Mouse (Mus musculus): ENCODE data around the gene Hoxb9. TPM values are rescaled to one million over a fixed set of nuclear protein-coding genes. Genes with fewer than 3 reads are reported as not detected.

The Hoxb9 gene
- polyA plus RNA-seq, 1 experiment, result 0.77 TPM

GRCm38 (mm10) chr11:96302381-96303150 lies 31.3 kb downstream of the Hoxb9 start:
- no peak overlapping the region for H3K4me3 ChIP-seq (replicated peaks; ENCODE audit: control insufficient read depth, low read depth, low read length)
- H3K4me1 ChIP-seq (ENCODE audit: control insufficient read depth, insufficient read depth, low read length), result no peaks in the 10 kb centered on the region
- no peak for TF ChIP-seq POLR2A (IDR thresholded peaks at IDR 0.05; ENCODE audit: borderline replicate concordance, control insufficient read depth, low read depth, low read length)
- no peak for TF ChIP-seq CTCF (IDR thresholded peaks at IDR 0.05; ENCODE audit: control insufficient read depth, insufficient read depth, low read length)
- WGBS, result 72% methylated on average over 23 of the region's 23 CpGs
- no peak overlapping the region for H3K27ac ChIP-seq (ENCODE audit: control insufficient read depth, insufficient read depth, low read depth, low read length, poor library complexity)

- TF ChIP-seq CTCF (IDR thresholded peaks at IDR 0.05; ENCODE audit: control insufficient read depth, insufficient read depth, low read length) (peak; percentile 77), POLR2A (IDR thresholded peaks at IDR 0.05; ENCODE audit: borderline replicate concordance, control insufficient read depth, low read depth, low read length) (no peak)
- WGBS, result 1% methylated on average over 69 of the region's 69 CpGs
- H3K4me1 ChIP-seq (ENCODE audit: control insufficient read depth, insufficient read depth, low read length), result no peaks in the 10 kb centered on the region
- no peak within 1 kb of the TSS for H3K4me3 ChIP-seq (replicated peaks; ENCODE audit: control insufficient read depth, low read depth, low read length)
- H3K27ac ChIP-seq (ENCODE audit: control insufficient read depth, insufficient read depth, low read depth, low read length, poor library complexity), result no peak within 1 kb of the TSS
Observed at GRCm38 (mm10) chr11:96303151-96304099, 32.2 kb downstream of the Hoxb9 start, which contains the start of gene Hoxb5. Gene Hoxb5 (plus strand): TSS chr11:96303336.

- 14% methylated on average over 38 of the region's 38 CpGs for WGBS
- Histone ChIP-seq H3K27ac (ENCODE audit: control insufficient read depth, insufficient read depth, low read depth, low read length, poor library complexity) (no peak overlapping the region), H3K4me3 (replicated peaks; ENCODE audit: control insufficient read depth, low read depth, low read length) (no peak overlapping the region), H3K4me1 (ENCODE audit: control insufficient read depth, insufficient read depth, low read length) (no peaks in the 10 kb centered on the region)
- TF ChIP-seq POLR2A (IDR thresholded peaks at IDR 0.05; ENCODE audit: borderline replicate concordance, control insufficient read depth, low read depth, low read length), result no peak
- TF ChIP-seq CTCF (IDR thresholded peaks at IDR 0.05; ENCODE audit: control insufficient read depth, insufficient read depth, low read length), result no peak
Observed at GRCm38 (mm10) chr11:96304381-96305195, 33.3 kb downstream of the Hoxb9 start.

DNA sequence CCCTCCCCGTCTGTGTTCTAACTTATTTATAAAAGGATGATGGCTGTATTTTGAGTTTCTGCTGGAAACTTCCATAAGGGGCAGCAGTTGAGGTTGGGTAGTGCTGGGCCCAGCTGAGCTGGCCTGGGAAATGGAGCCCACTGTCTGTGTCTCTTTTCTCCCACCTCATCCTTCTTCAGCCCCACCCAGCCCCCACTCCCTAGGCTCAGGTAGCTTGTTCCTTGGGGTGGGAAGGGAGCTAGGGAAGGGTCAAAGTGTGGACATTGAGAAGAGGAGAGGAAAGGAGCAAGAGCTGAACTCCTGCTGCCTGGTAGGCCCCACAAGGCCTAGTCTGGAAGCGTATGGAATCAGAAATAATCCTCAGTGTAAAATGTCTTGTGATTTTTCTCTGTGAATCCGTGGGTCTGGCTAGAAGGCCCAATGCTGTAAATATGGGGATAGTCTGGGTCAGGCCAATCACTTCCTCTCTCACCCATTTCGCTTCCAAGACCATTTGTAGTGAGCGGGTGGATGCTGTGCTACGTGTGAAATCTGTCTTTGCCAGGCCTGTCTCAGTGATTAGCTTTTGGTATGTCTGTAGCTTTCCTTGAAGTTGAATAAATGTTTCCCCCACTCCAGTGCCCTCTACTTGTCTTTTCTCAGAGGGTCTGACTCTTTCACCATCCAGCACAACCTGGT lies 34.4 kb downstream of the Hoxb9 start:
- WGBS, result 76% methylated on average over 6 of the region's 6 CpGs
- TF ChIP-seq POLR2A (IDR thresholded peaks at IDR 0.05; ENCODE audit: borderline replicate concordance, control insufficient read depth, low read depth, low read length) (no peak), CTCF (IDR thresholded peaks at IDR 0.05; ENCODE audit: control insufficient read depth, insufficient read depth, low read length) (no peak)
- no peak overlapping the region for H3K4me3 ChIP-seq (replicated peaks; ENCODE audit: control insufficient read depth, low read depth, low read length)
- H3K27ac ChIP-seq (ENCODE audit: control insufficient read depth, insufficient read depth, low read depth, low read length, poor library complexity), result no peak overlapping the region
- H3K4me1 ChIP-seq (ENCODE audit: control insufficient read depth, insufficient read depth, low read length), result no peaks in the 10 kb centered on the region

- WGBS, result 60% methylated on average over 7 of the region's 7 CpGs
- Histone ChIP-seq H3K4me1 (ENCODE audit: control insufficient read depth, insufficient read depth, low read length) (no peaks in the 10 kb centered on the region), H3K4me3 (replicated peaks; ENCODE audit: control insufficient read depth, low read depth, low read length) (no peak overlapping the region), H3K27ac (ENCODE audit: control insufficient read depth, insufficient read depth, low read depth, low read length, poor library complexity) (no peak overlapping the region)
- no peak for TF ChIP-seq CTCF (IDR thresholded peaks at IDR 0.05; ENCODE audit: control insufficient read depth, insufficient read depth, low read length)
- no peak for TF ChIP-seq POLR2A (IDR thresholded peaks at IDR 0.05; ENCODE audit: borderline replicate concordance, control insufficient read depth, low read depth, low read length)
Observed at GRCm38 (mm10) chr11:96306183-96306907, 35.1 kb downstream of the Hoxb9 start.

DNA sequence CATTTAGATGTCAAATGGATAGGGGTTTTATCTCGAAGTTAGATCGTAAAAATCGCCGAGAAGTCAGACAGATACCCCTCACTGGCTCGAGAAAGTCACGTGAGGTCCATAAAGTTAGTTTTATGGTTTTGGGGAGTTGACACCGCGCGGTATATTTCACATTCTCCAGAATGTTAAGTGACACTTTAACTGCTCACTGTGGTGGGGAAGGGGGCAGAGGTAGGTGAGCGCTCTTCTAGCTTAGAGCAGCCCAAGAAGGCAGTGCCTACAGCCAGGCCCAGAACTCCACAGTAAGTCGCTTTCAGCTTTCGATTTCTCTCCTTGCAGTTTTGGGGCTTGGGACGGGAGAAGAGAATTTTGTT lies 35.6 kb downstream of the Hoxb9 start:
- TF ChIP-seq CTCF (IDR thresholded peaks at IDR 0.05; ENCODE audit: control insufficient read depth, insufficient read depth, low read length) (no peak), POLR2A (IDR thresholded peaks at IDR 0.05; ENCODE audit: borderline replicate concordance, control insufficient read depth, low read depth, low read length) (no peak)
- 27% methylated on average over 13 of the region's 13 CpGs for WGBS
- H3K27ac ChIP-seq (ENCODE audit: control insufficient read depth, insufficient read depth, low read depth, low read length, poor library complexity), result no peak overlapping the region
- H3K4me3 ChIP-seq (replicated peaks; ENCODE audit: control insufficient read depth, low read depth, low read length), result no peak overlapping the region
- no peaks in the 10 kb centered on the region for H3K4me1 ChIP-seq (ENCODE audit: control insufficient read depth, insufficient read depth, low read length)

DNA sequence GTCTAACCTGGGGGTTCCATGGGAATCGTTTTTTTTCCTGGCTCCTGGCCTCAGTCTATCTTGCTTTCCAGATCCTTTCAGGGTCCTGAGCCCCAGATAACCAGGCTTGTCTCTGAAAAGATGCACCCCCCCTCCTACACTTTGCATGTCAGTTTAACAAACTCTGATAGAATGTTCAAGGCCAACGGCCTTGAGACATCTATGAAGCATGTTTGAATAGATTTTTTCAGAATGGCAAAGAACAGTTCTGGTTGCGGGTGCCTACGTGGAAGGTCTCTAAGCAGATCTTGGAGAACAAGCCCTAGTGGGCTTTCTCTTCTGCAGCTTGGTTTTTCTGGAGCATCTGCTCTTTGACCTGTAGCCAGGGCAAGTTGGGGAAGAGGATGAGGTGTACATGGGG lies 37.5 kb downstream of the Hoxb9 start:
- Histone ChIP-seq H3K27ac (ENCODE audit: control insufficient read depth, insufficient read depth, low read depth, low read length, poor library complexity) (no peak overlapping the region), H3K4me1 (ENCODE audit: control insufficient read depth, insufficient read depth, low read length) (no peaks in the 10 kb centered on the region), H3K4me3 (replicated peaks; ENCODE audit: control insufficient read depth, low read depth, low read length) (no peak overlapping the region)
- TF ChIP-seq POLR2A (IDR thresholded peaks at IDR 0.05; ENCODE audit: borderline replicate concordance, control insufficient read depth, low read depth, low read length) (no peak), CTCF (IDR thresholded peaks at IDR 0.05; ENCODE audit: control insufficient read depth, insufficient read depth, low read length) (no peak)
- 50% methylated on average over 4 of the region's 4 CpGs for WGBS
